Mouse (Mus musculus) liver, embryonic 14.5 days (tissue): ENCODE measurements around the gene Gatad2b. TPM values are rescaled to one million over a fixed set of nuclear protein-coding genes. Genes with fewer than 3 reads are reported as not detected.

Source experiments
- ATAC-seq: fragments of 200-750 bp; cut with Nextera tagmentation; 2 replicates; pipeline ENCODE4 v1.8.0; 2017; ENCODE audit warnings: moderate number of reproducible peaks, mild to moderate bottlenecking, moderate library complexity; ENCODE audit not compliant: insufficient read depth
- DNase-seq, 3 experiments: peaks; one replicate each; pipeline ENCODE4 v3.0.0-alpha.2; 2012 to 2013; ENCODE audit warnings: low read depth in 3 of 3, low spot score in 3 of 3
- H3K27ac ChIP-seq: fragments of 300-500 bp; sonication (generic); 2 replicates; pipeline ENCODE4 v1.5.1; 2014; ENCODE audit warnings: moderate library complexity, mild to moderate bottlenecking, control low read depth, inconsistent platforms
- H3K27me3 ChIP-seq: fragments of 300-500 bp; sonication (generic); 2 replicates; pipeline ENCODE4 v1.6.1; 2014; ENCODE audit warnings: mild to moderate bottlenecking, low read length, moderate library complexity; ENCODE audit not compliant: control insufficient read depth, insufficient read depth
- H3K36me3 ChIP-seq: fragments of 300-500 bp; sonication (generic); replicated peaks from 2 replicates; pipeline ENCODE4 v1.6.1; 2014; ENCODE audit warnings: low read depth; ENCODE audit not compliant: control insufficient read depth, insufficient read depth
- H3K4me1 ChIP-seq, 2 experiments: fragments of 200-500 bp in 1 of 2; fragments of 300-500 bp in 1 of 2; sonication (generic) in 1 of 2; replicated peaks; 2 replicates each; pipeline ENCODE4 v1.6.1; 2012 to 2014; ENCODE audit warnings: antibody characterized with exemption in 1 of 2, inconsistent platforms in 1 of 2, low read length in 1 of 2; ENCODE audit not compliant: control insufficient read depth in 2 of 2, insufficient read depth in 2 of 2
- H3K4me2 ChIP-seq: fragments of 300-500 bp; sonication (generic); 2 replicates; pipeline ENCODE4 v1.6.1; 2014; ENCODE audit warnings: low read depth, mild to moderate bottlenecking, control low read depth, moderate library complexity
- H3K4me3 ChIP-seq, 2 experiments: fragments of 200-500 bp in 1 of 2; fragments of 300-500 bp in 1 of 2; sonication (generic) in 1 of 2; 2 replicates each; pipeline ENCODE4 v1.5.1; 2012 to 2014; ENCODE audit warnings: low read depth in 2 of 2, low read length in 2 of 2, mild to moderate bottlenecking in 2 of 2, control low read depth in 1 of 2, inconsistent platforms in 1 of 2, moderate library complexity in 1 of 2; ENCODE audit not compliant: insufficient read depth in 1 of 2
- H3K9ac ChIP-seq: fragments of 300-500 bp; sonication (generic); replicated peaks from 2 replicates; pipeline ENCODE4 v1.6.1; 2014; ENCODE audit warnings: mild to moderate bottlenecking, control low read depth, moderate library complexity
- H3K9me3 ChIP-seq: fragments of 300-500 bp; sonication (generic); 2 replicates; pipeline ENCODE4 v1.6.1; 2016; ENCODE audit warnings: low read length, mixed read lengths; ENCODE audit not compliant: control insufficient read depth
- CTCF ChIP-seq: IDR thresholded peaks from 2 replicates; pipeline ENCODE4 v1.5.1; 2016; ENCODE audit warnings: antibody characterized with exemption, low read depth, control low read depth
- EP300 ChIP-seq: IDR thresholded peaks from 2 replicates; pipeline ENCODE4 v1.6.1; 2016; ENCODE audit warnings: antibody characterized with exemption, low read depth
- WGBS: fragments of 180-500 bp; shearing (Covaris S2); extraction: QIAGEN DNeasy Blood & Tissue Kit; methylation state at CpG from one replicate; pipeline ENCODE4 v1.1.7; 2014; ENCODE audit not compliant: insufficient replicate concordance; 5-methylcytosine and 5-hydroxymethylcytosine counted together
- polyA plus RNA-seq, 2 experiments: library from polyadenylated mRNA; depleted of rRNA in 1 of 2; stranded (reverse) in 1 of 2; unstranded in 1 of 2; fragments of >200 nt; fragmentation: Nextera tagmentation in 1 of 2; extraction: Ambion mirVana in 1 of 2; gene quantifications; 2 replicates each; pipeline versions ENCODE4 v1.2.1 to v1.2.3; 2012 to 2014

Gatad2b gene
- polyA plus RNA-seq, 2 experiments = 2.2 to 5.6 TPM

- Histone ChIP-seq H3K36me3 (no peaks in the 10 kb centered on the region), H3K4me1 (peaks cover 2 to 11% of the 10 kb centered on the region in 2 experiments; a peak in 2 of 4 replicates), H3K9me3 (no peaks in the 10 kb centered on the region), H3K9ac (no peak overlapping the region), H3K27me3 (no peaks in the 10 kb centered on the region), H3K27ac (no peak overlapping the region), H3K4me3 (no peak overlapping the region), H3K4me2 (no peak overlapping the region)
- TF ChIP-seq EP300 (no peak), CTCF (no peak)
- ATAC-seq (peak; percentile 39; the same call in 1 of the 2 replicates), DNase-seq (no peak)
- 50% methylated on average over 5 of the region's 5 CpGs for WGBS
Observed at GRCm38 (mm10) chr3:90367001-90367632, 74.1 kb downstream of the Gatad2b start.

GRCm38 (mm10) chr3:90369041-90369440, 76.1 kb downstream of the Gatad2b start:
- WGBS = 53% methylated on average over 2 of the region's 2 CpGs
- H3K4me2 ChIP-seq = no peak overlapping the region

GRCm38 (mm10) chr3:90371857-90372256, 78.9 kb downstream of the Gatad2b start:
- DNase-seq = no peak
- no peak overlapping the region for H3K4me3 ChIP-seq
- H3K4me2 ChIP-seq = no peak overlapping the region
- H3K27ac ChIP-seq = no peak overlapping the region
- WGBS = 65% methylated on average over 7 of the region's 7 CpGs
- ATAC-seq = no peak
- H3K36me3 ChIP-seq = no peaks in the 10 kb centered on the region
- H3K27me3 ChIP-seq = no peaks in the 10 kb centered on the region
- no peaks in the 10 kb centered on the region for H3K9me3 ChIP-seq
- no peak overlapping the region for H3K9ac ChIP-seq
- H3K4me1 ChIP-seq = peaks cover 0 to 8% of the 10 kb centered on the region in 2 experiments; a peak in 2 of 4 replicates
- no peak for TF ChIP-seq CTCF
- TF ChIP-seq EP300 = no peak

More at GRCm38 (mm10) chr3:90369041-90369440, 76.1 kb downstream of the Gatad2b start:
- no peak for TF ChIP-seq EP300
- no peak for TF ChIP-seq CTCF
- H3K4me1 ChIP-seq = peaks cover 0 to 7% of the 10 kb centered on the region in 2 experiments; a peak in 2 of 4 replicates
- no peaks in the 10 kb centered on the region for H3K9me3 ChIP-seq
- no peaks in the 10 kb centered on the region for H3K27me3 ChIP-seq
- no peak overlapping the region for H3K9ac ChIP-seq
- ATAC-seq (no peak), DNase-seq (no peak)
- H3K4me3 ChIP-seq = no peak overlapping the region
- H3K36me3 ChIP-seq = no peaks in the 10 kb centered on the region
- no peak overlapping the region for H3K27ac ChIP-seq

GRCm38 (mm10) chr3:90372817-90373216, 79.8 kb downstream of the Gatad2b start:
- H3K9me3 ChIP-seq = no peaks in the 10 kb centered on the region
- no peaks in the 10 kb centered on the region for H3K36me3 ChIP-seq
- no peak overlapping the region for H3K4me2 ChIP-seq
- H3K4me3 ChIP-seq = no peak overlapping the region
- ATAC-seq (no peak), DNase-seq (no peak)
- no peak overlapping the region for H3K27ac ChIP-seq
- H3K27me3 ChIP-seq = no peaks in the 10 kb centered on the region
- TF ChIP-seq CTCF = no peak
- no peak for TF ChIP-seq EP300
- WGBS = 38% methylated on average over 5 of the region's 5 CpGs
- no peak overlapping the region for H3K9ac ChIP-seq
- H3K4me1 ChIP-seq = 0 out of 4 replicates have a peak, but pooled peaks cover 0 to 3% of the 10 kb centered on the region in 2 experiments

DNA sequence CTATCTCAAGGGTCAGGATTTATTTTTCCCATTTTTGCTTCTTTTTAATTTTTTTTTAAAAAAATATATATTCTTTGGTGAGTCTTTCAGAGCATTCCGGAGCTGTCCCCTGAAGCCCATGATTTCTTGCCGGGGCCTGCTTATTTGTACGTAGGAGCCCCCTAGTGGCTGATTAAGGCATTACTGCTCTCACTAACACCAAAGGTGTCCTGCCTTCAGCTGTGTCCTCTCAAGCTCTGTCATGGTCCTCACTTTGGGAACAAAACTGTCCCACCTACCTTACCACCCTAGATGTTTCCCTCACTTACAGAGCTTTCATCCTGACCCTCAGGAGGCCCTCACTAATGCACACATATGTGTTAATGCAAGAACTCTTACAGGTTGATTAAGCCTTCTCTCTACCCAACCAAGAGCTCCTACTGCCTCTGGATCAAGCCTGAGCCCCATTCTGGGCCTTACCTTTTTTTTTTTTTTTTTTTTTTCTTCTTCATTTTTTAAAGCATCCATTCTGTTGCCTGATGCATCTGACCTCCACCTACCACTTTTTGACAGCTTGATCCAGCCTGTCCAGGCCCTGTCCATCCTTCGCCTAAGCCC, 80.6 kb downstream of the Gatad2b start:
- Histone ChIP-seq H3K4me3 (no peak overlapping the region), H3K27me3 (no peaks in the 10 kb centered on the region), H3K9me3 (no peaks in the 10 kb centered on the region), H3K27ac (no peak overlapping the region), H3K4me1 (0 out of 4 replicates have a peak, but pooled peaks cover 0 to 3% of the 10 kb centered on the region in 2 experiments), H3K9ac (no peak overlapping the region), H3K36me3 (no peaks in the 10 kb centered on the region), H3K4me2 (no peak overlapping the region)
- peak; percentile 64 to 70 (median 69) for DNase-seq
- 20% methylated on average over 4 of the region's 4 CpGs for WGBS
- TF ChIP-seq EP300 = no peak
- TF ChIP-seq CTCF = peak; percentile 89
- peak; percentile 59; the same call in 1 of the 2 replicates for ATAC-seq
